Mouse (Mus musculus) urinary bladder, adult 2 months (tissue): ENCODE results near the gene Eef1b2. TPM values are rescaled to one million over a fixed set of nuclear protein-coding genes. Genes with fewer than 3 reads are reported as not detected.

Experiments used
- DNase-seq: peaks from one replicate; pipeline ENCODE4 v3.0.0; 2022; ENCODE audit warnings: low spot score
- polyA plus RNA-seq: library from polyadenylated mRNA; depleted of rRNA; stranded (reverse); fragments of >200 nt; gene quantifications from 2 replicates; pipeline ENCODE4 v1.2.3, GENCODE M21; 2012

Eef1b2 gene
- polyA plus RNA-seq, 1 experiment: 954 TPM

GRCm38 (mm10) chr1:63192306-63193065, 15.9 kb downstream of the Eef1b2 start:
- DNase-seq: no peak

GRCm38 (mm10) chr1:63195848-63196512, 19.4 kb downstream of the Eef1b2 start:
- no peak for DNase-seq

- DNase-seq: no peak
Measured at GRCm38 (mm10) chr1:63199387-63199786, 22.8 kb downstream of the Eef1b2 start.

- no peak for DNase-seq
Measured at GRCm38 (mm10) chr1:63200322-63200721, 23.7 kb downstream of the Eef1b2 start.

- DNase-seq: no peak
Measured at GRCm38 (mm10) chr1:63201672-63202071, 25.0 kb downstream of the Eef1b2 start.

- DNase-seq: no peak
Measured at GRCm38 (mm10) chr1:63203471-63203870, 26.8 kb downstream of the Eef1b2 start.

GRCm38 (mm10) chr1:63203950-63204659, 27.5 kb downstream of the Eef1b2 start:
- no peak for DNase-seq

- no peak for DNase-seq
Measured at GRCm38 (mm10) chr1:63204660-63205394, 28.2 kb downstream of the Eef1b2 start.

- DNase-seq: no peak
Measured at GRCm38 (mm10) chr1:63207607-63208006, 31.0 kb downstream of the Eef1b2 start.

- no peak for DNase-seq
Measured at GRCm38 (mm10) chr1:63209861-63210529, 33.4 kb downstream of the Eef1b2 start.

- no peak for DNase-seq
Measured at GRCm38 (mm10) chr1:63213478-63214270, 37.0 kb downstream of the Eef1b2 start.

GRCm38 (mm10) chr1:63214271-63214558, 37.6 kb downstream of the Eef1b2 start, which contains the start of gene Gpr1:
Gene Gpr1, minus strand, starts transcription at chr1:63214543.
- DNase-seq: no peak

- DNase-seq: no peak
Measured at GRCm38 (mm10) chr1:63214631-63215030, 38.0 kb downstream of the Eef1b2 start.

GRCm38 (mm10) chr1:63219277-63219676, 42.7 kb downstream of the Eef1b2 start:
- DNase-seq: no peak

GRCm38 (mm10) chr1:63225009-63225408, 48.4 kb downstream of the Eef1b2 start:
- DNase-seq: no peak

GRCm38 (mm10) chr1:63225890-63226289, 49.3 kb downstream of the Eef1b2 start:
- DNase-seq: no peak

- DNase-seq: no peak
Measured at GRCm38 (mm10) chr1:63227241-63227640, 50.6 kb downstream of the Eef1b2 start.
